In genomic region chr2:167351371-167351951, GRCm38 (mm10) we compare ENCODE assay signal across 12 mouse cellular contexts. TPM values are rescaled to one million over a fixed set of nuclear protein-coding genes. Genes with fewer than 3 reads are reported as not detected.
DNase-seq lines count a peak whose midpoint lies in the region; ATAC-seq and TF ChIP-seq lines count a peak whose summit lies in the region.
"Had no signal": no experiment of that assay in that cellular context is flagged by ENCODE, and none has a peak within 500 bp of the region (broad histone marks: within the 10 kb centered on the region; RNA-seq: fewer than 3 reads in every experiment).

No protein-coding gene starts in this region.

- H3K36me3 ChIP-seq in liver, adult 2 months (ENCODE audit: control insufficient read depth, insufficient read depth, low read length), result no peaks in the 10 kb centered on the region
- H3K36me3 ChIP-seq in liver, embryonic 11.5 days (ENCODE audit: control insufficient read depth, insufficient read depth, low read length), result no peaks in the 10 kb centered on the region
- H3K36me3 ChIP-seq: embryonic facial prominence, embryonic 15.5 days; hindbrain, embryonic 15.5 days; midbrain, embryonic 12.5 days had no signal

- no peak for TF ChIP-seq CTCF in liver, adult 2 months (IDR thresholded peaks at IDR 0.05; ENCODE audit: low read depth, low read length)
- no peak for TF ChIP-seq CTCF in left cerebral cortex, adult 2 months (IDR thresholded peaks at IDR 0.05)

- intact Hi-C loops in left cerebral cortex, adult 2 months (cut with DNase I), result no loop called here
- intact Hi-C loops in left cerebral cortex, postnatal 25 days (cut with DNase I), result no loop called here

- H3K9ac ChIP-seq in liver, adult 2 months (ENCODE audit: low read depth, low read length), result no peak overlapping the region
- H3K9ac ChIP-seq in liver, embryonic 11.5 days (ENCODE audit: low read depth, low read length), result no peak overlapping the region
- H3K9ac ChIP-seq: embryonic facial prominence, embryonic 15.5 days; hindbrain, embryonic 15.5 days; midbrain, embryonic 12.5 days had no signal

- H3K9me3 ChIP-seq in liver, embryonic 11.5 days (ENCODE audit: control insufficient read depth, low read length), result no peaks in the 10 kb centered on the region
- H3K9me3 ChIP-seq: embryonic facial prominence, embryonic 15.5 days; hindbrain, embryonic 15.5 days; midbrain, embryonic 12.5 days had no signal

- 46% methylated on average over 9 of the region's 9 CpGs for WGBS in liver, adult 2 months
- 37% methylated on average over 9 of the region's 9 CpGs for WGBS in liver, embryonic 11.5 days

- no peak overlapping the region for H3K4me2 ChIP-seq in liver, embryonic 11.5 days
- H3K4me2 ChIP-seq: embryonic facial prominence, embryonic 15.5 days; hindbrain, embryonic 15.5 days; midbrain, embryonic 12.5 days had no signal

- DNase-seq in liver, adult 2 months (ENCODE audit: extremely low read depth, low read depth, low spot score), result peak; percentile 58
- DNase-seq in liver, embryonic 11.5 days (ENCODE audit: low spot score), result no peak
- peak; percentile 55 to 58 for DNase-seq in B cell, adult 2 months
- peak; percentile 57 for DNase-seq in ZHBTc4 (ENCODE audit: low read depth, low spot score)
- DNase-seq in lung, postnatal 4 days, result peak; percentile 47
- no peak for DNase-seq in left cerebral cortex, adult 2 months (ENCODE audit: extremely low spot score in 1 of 2, low spot score in 2 of 2)
- no peak for DNase-seq in layer of hippocampus, postnatal 36 days
- no peak for DNase-seq in left cerebral cortex, postnatal 25 days (ENCODE audit: low spot score in 2 of 2)
- DNase-seq: cerebellum, adult 18-20 months had no signal

- H3K27me3 ChIP-seq in liver, adult 2 months (ENCODE audit: control insufficient read depth, insufficient read depth, low read length), result no peaks in the 10 kb centered on the region
- H3K27me3 ChIP-seq in liver, embryonic 11.5 days (replicated peaks; ENCODE audit: control insufficient read depth, insufficient read depth, low read length), result peaks cover 9% of the 10 kb centered on the region; the same call in 1 of the 2 replicates

- peaks cover 16% of the 10 kb centered on the region for H3K79me2 ChIP-seq in liver, adult 2 months (ENCODE audit: control insufficient read depth, insufficient read depth, low read length)

- no peak overlapping the region for H3K27ac ChIP-seq in liver, adult 2 months (replicated peaks; ENCODE audit: insufficient read depth, low read depth, low read length)
- H3K27ac ChIP-seq in liver, embryonic 11.5 days (ENCODE audit: low read depth, low read length), result no peak overlapping the region
- no peak overlapping the region for H3K27ac ChIP-seq in left cerebral cortex, adult 2 months
- H3K27ac ChIP-seq: embryonic facial prominence, embryonic 15.5 days; hindbrain, embryonic 15.5 days; midbrain, embryonic 12.5 days had no signal

- no peak overlapping the region for H3K4me3 ChIP-seq in liver, adult 2 months (ENCODE audit: insufficient read depth, low read depth, low read length)
- no peak overlapping the region for H3K4me3 ChIP-seq in liver, embryonic 11.5 days (ENCODE audit: low read depth, low read length)
- no peak overlapping the region for H3K4me3 ChIP-seq in left cerebral cortex, adult 2 months
- H3K4me3 ChIP-seq: embryonic facial prominence, embryonic 15.5 days; hindbrain, embryonic 15.5 days; midbrain, embryonic 12.5 days had no signal

- no peak for ATAC-seq in liver, embryonic 11.5 days (replicated peaks; ENCODE audit: low FRiP score)

- no peak for TF ChIP-seq POLR2A in liver, adult 2 months (IDR thresholded peaks at IDR 0.05; ENCODE audit: extremely low read depth, insufficient read depth, low read length)

- H3K4me1 ChIP-seq in liver, adult 2 months (ENCODE audit: control insufficient read depth, insufficient read depth, low read length), result peaks cover 17% of the 10 kb centered on the region
- peaks cover 24% of the 10 kb centered on the region; the same call in 1 of the 2 replicates for H3K4me1 ChIP-seq in liver, embryonic 11.5 days (replicated peaks; ENCODE audit: control insufficient read depth, insufficient read depth, low read length)

RNA-seq across cellular contexts. Expression of gene B4galt5, which starts 2.5 kb away (rescaled TPM):
- total RNA-seq in liver, adult 2 months (2014; rRNA removed), result 8.1 and 17.7 TPM in 2 replicates
- polyA plus RNA-seq in liver, adult 2 months (2012; rRNA removed), result 14.9 and 15.7 TPM in 2 replicates
- 8.0 and 11.8 TPM in 2 replicates for polyA plus RNA-seq in liver, embryonic 11.5 days (2014; fragmentation: Nextera tagmentation; extraction: Ambion mirVana)
- total RNA-seq in left cerebral cortex, adult 2 months (2021), result 10 to 100 TPM; 49.7 to 50.2 TPM
- 10 to 100 TPM; 44.2 to 49.7 TPM for total RNA-seq in layer of hippocampus, postnatal 36 days (2021)
- 10 to 100 TPM; 56.4 to 57.8 TPM for total RNA-seq in left cerebral cortex, postnatal 25 days (2021)

Comparison
In these comparisons a context has a peak if more than half of its experiments do, and no peak if none do; other contexts are left out.
1. DNase-seq: peak in liver, adult 2 months (single experiment), B cell, adult 2 months (2 of 2), ZHBTc4 (single experiment) and lung, postnatal 4 days (2 of 2); none in liver, embryonic 11.5 days (single experiment), left cerebral cortex, adult 2 months (0 of 2), layer of hippocampus, postnatal 36 days (0 of 2) and left cerebral cortex, postnatal 25 days (0 of 2).